Mouse (Mus musculus) CH12.LX (cell line): ENCODE results near the gene Gm45837.

Experiments used
- CTCF ChIP-seq, 2 experiments: IDR thresholded peaks in 1 of 2; conservative IDR thresholded peaks in 1 of 2; 2 replicates each; pipeline ENCODE4 v1.5.1; 2011 to 2012; ENCODE audit warnings: low read depth in 2 of 2, low read length in 2 of 2, improper control_type of control experiment in 1 of 2, inconsistent platforms in 1 of 2, mild to moderate bottlenecking in 1 of 2, moderate library complexity in 1 of 2
- EP300 ChIP-seq: IDR thresholded peaks from 2 replicates; pipeline ENCODE4 v1.6.1; 2011; ENCODE audit warnings: low read length, improper control_type of control experiment
- MAFK ChIP-seq: IDR thresholded peaks from 2 replicates; pipeline ENCODE4 v1.6.1; 2011; ENCODE audit warnings: low read length, improper control_type of control experiment; ENCODE audit not compliant: insufficient replicate concordance
- MAX ChIP-seq: IDR thresholded peaks from 2 replicates; pipeline ENCODE4 v1.6.1; 2011; ENCODE audit warnings: low read length, improper control_type of control experiment
- NELFE ChIP-seq: IDR thresholded peaks from 2 replicates; pipeline ENCODE4 v1.6.1; 2011; ENCODE audit warnings: low read depth, low read length, improper control_type of control experiment
- POLR2A ChIP-seq: IDR thresholded peaks from 2 replicates; pipeline ENCODE4 v1.6.1; 2011; ENCODE audit warnings: low read depth, mild to moderate bottlenecking, improper control_type of control experiment, low read length
- USF1 ChIP-seq: IDR thresholded peaks from 2 replicates; pipeline ENCODE4 v1.6.1; 2014; ENCODE audit warnings: low read depth, mild to moderate bottlenecking, inconsistent platforms, low read length, improper control_type of control experiment

- no peak for TF ChIP-seq NELFE
- TF ChIP-seq CTCF (conservative IDR thresholded peaks at IDR 0.05 in 1 of 2, IDR thresholded peaks at IDR 0.05 in 1 of 2; ENCODE audit: low read depth in 2 of 2, low read length in 2 of 2) = no peak
- no peak for TF ChIP-seq POLR2A
- no peak for TF ChIP-seq EP300
- no peak for TF ChIP-seq MAX
- no peak for TF ChIP-seq USF1
- no peak for TF ChIP-seq MAFK
Measured at GRCm38 (mm10) chr7:101466581-101467081, 55.9 kb downstream of the Gm45837 start.
